Comparison of ENCODE assay signal across 24 mouse cellular contexts in genomic region chr9:71906522-71906921, GRCm38 (mm10).
DNase-seq lines count a peak whose midpoint lies in the region; ATAC-seq and TF ChIP-seq lines count a peak whose summit lies in the region.
"Had no signal": no experiment of that assay in that cellular context is flagged by ENCODE, and none has a peak within 500 bp of the region (broad histone marks: within the 10 kb centered on the region; RNA-seq: fewer than 3 reads in every experiment).

No protein-coding gene starts in this region.

- peaks cover 34% of the 10 kb centered on the region for H3K36me3 ChIP-seq in G1E (replicated peaks)
- H3K36me3 ChIP-seq in MEL (ENCODE audit: control insufficient read depth in 1 of 2, insufficient read depth in 2 of 2, low read length in 2 of 2), result peaks cover 0 to 5% of the 10 kb centered on the region in 2 experiments; a peak in 3 of 4 replicates
- peaks cover 9% of the 10 kb centered on the region for H3K36me3 ChIP-seq in forebrain, embryonic 12.5 days (replicated peaks)
- no peaks in the 10 kb centered on the region for H3K36me3 ChIP-seq in hindbrain, postnatal 0 days (ENCODE audit: insufficient read depth, low read length)
- H3K36me3 ChIP-seq in forebrain, embryonic 14.5 days (ENCODE audit: control insufficient read depth, insufficient read depth, low read length), result 0 out of 2 replicates have a peak, but pooled peaks cover 10% of the 10 kb centered on the region

- H3K27ac ChIP-seq in MEL (ENCODE audit: control insufficient read depth, low read depth, low read length), result no peak overlapping the region
- no peak overlapping the region for H3K27ac ChIP-seq in forebrain, embryonic 12.5 days
- no peak overlapping the region for H3K27ac ChIP-seq in hindbrain, postnatal 0 days
- no peak overlapping the region for H3K27ac ChIP-seq in forebrain, embryonic 14.5 days (ENCODE audit: low read depth, low read length)

- WGBS in forebrain, embryonic 12.5 days, result 86% methylated on average over 2 of the region's 2 CpGs
- WGBS in hindbrain, postnatal 0 days, result 90% methylated on average over 2 of the region's 2 CpGs
- WGBS in forebrain, embryonic 14.5 days, result 89% methylated on average over 2 of the region's 2 CpGs

- H3K27me3 ChIP-seq in G1E (ENCODE audit: insufficient read depth, low read length) (no peaks in the 10 kb centered on the region), MEL (ENCODE audit: control insufficient read depth in 1 of 2, insufficient read depth in 2 of 2, low read length in 2 of 2) (no peaks in the 10 kb centered on the region)
- H3K27me3 ChIP-seq in forebrain, embryonic 12.5 days, result no peaks in the 10 kb centered on the region
- no peaks in the 10 kb centered on the region for H3K27me3 ChIP-seq in hindbrain, postnatal 0 days (ENCODE audit: insufficient read depth, low read length)
- H3K27me3 ChIP-seq in forebrain, embryonic 14.5 days (replicated peaks; ENCODE audit: control insufficient read depth, insufficient read depth, low read length), result no peaks in the 10 kb centered on the region
- H3K27me3 ChIP-seq: CH12.LX, Patski had no signal

- peak; percentile 43 for DNase-seq in 416B (ENCODE audit: low read depth)
- no peak for DNase-seq in G1E (ENCODE audit: low spot score)
- peak; percentile 16 for DNase-seq in MEL (ENCODE audit: low read depth, low spot score)
- DNase-seq in hindbrain, postnatal 0 days (ENCODE audit: low spot score), result no peak
- DNase-seq in forebrain, embryonic 14.5 days (ENCODE audit: low spot score), result no peak
- no peak for DNase-seq in heart, adult 18-20 months
- DNase-seq: adrenal gland, adult 2 months; adrenal gland, adult 8-10 months; adrenal gland, postnatal 10 days; adrenal gland, postnatal 14 days; adrenal gland, postnatal 25 days; adrenal gland, postnatal 36 days; B cell, adult 2 months; cerebellum, adult 11 months; cerebellum, adult 11-12 months; cerebellum, adult 18-20 months; cerebellum, adult 2 months; cerebellum, adult 8-10 months had no signal

- no peak overlapping the region for H3K9ac ChIP-seq in MEL (ENCODE audit: control insufficient read depth, low read depth, low read length, poor library complexity, severe bottlenecking)
- H3K9ac ChIP-seq in forebrain, embryonic 12.5 days, result no peak overlapping the region
- no peak overlapping the region for H3K9ac ChIP-seq in hindbrain, postnatal 0 days (replicated peaks; ENCODE audit: low read length)
- no peak overlapping the region for H3K9ac ChIP-seq in forebrain, embryonic 14.5 days (ENCODE audit: low read length)

- TF ChIP-seq EP300 in MEL (IDR thresholded peaks at IDR 0.05; ENCODE audit: low read depth in 1 of 2, low read length in 2 of 2), result peak; percentile 39 to 46; a peak in 3 of 4 replicates

- H3K4me3 ChIP-seq in G1E (ENCODE audit: low read depth, low read length) (no peak overlapping the region), MEL (ENCODE audit: control insufficient read depth in 1 of 2, insufficient read depth in 1 of 2, low read depth in 2 of 2, low read length in 2 of 2) (no peak overlapping the region)
- no peak overlapping the region for H3K4me3 ChIP-seq in forebrain, embryonic 12.5 days (replicated peaks)
- no peak overlapping the region for H3K4me3 ChIP-seq in hindbrain, postnatal 0 days (ENCODE audit: low read length)
- H3K4me3 ChIP-seq in forebrain, embryonic 14.5 days (ENCODE audit: low read depth, low read length), result no peak overlapping the region

- H3K4me2 ChIP-seq in forebrain, embryonic 12.5 days, result no peak overlapping the region
- H3K4me2 ChIP-seq in hindbrain, postnatal 0 days (ENCODE audit: low read depth, low read length), result no peak overlapping the region
- no peak overlapping the region for H3K4me2 ChIP-seq in forebrain, embryonic 14.5 days (ENCODE audit: low read length)

- peak; percentile 68 for ATAC-seq in G1E (ENCODE audit: extremely low read depth, insufficient number of reproducible peaks, low FRiP score, poor library complexity, severe bottlenecking)
- ATAC-seq in megakaryocyte-erythroid progenitor cell, adult 5-6 weeks (replicated peaks; ENCODE audit: low FRiP score, low TSS enrichment, poor library complexity, severe bottlenecking), result 0 out of 2 replicates have a peak, but pooled peaks have one; percentile 50
- no peak for ATAC-seq in forebrain, embryonic 12.5 days (ENCODE audit: low FRiP score)
- ATAC-seq in hindbrain, postnatal 0 days, result no peak
- ATAC-seq in forebrain, embryonic 14.5 days, result no peak
- ATAC-seq: activated CD4-positive, CD25-positive, alpha-beta regulatory T cell, adult 4 months; CD4-positive, CD25-positive, alpha-beta regulatory T cell, adult 4 months; Patski had no signal

- TF ChIP-seq POLR2A in MEL (IDR thresholded peaks at IDR 0.05; ENCODE audit: control insufficient read depth in 1 of 2, insufficient read depth in 1 of 2, low read depth in 1 of 2, low read length in 2 of 2, poor library complexity in 1 of 2), result no peak

- no peak for TF ChIP-seq CTCF in G1E (IDR thresholded peaks at IDR 0.05; ENCODE audit: low read depth, low read length)
- TF ChIP-seq CTCF in MEL (IDR thresholded peaks at IDR 0.05 in 2 of 3, conservative IDR thresholded peaks at IDR 0.05 in 1 of 3; ENCODE audit: control insufficient read depth in 1 of 3, insufficient read depth in 1 of 3, low read depth in 2 of 3, low read length in 3 of 3, poor library complexity in 1 of 3, severe bottlenecking in 1 of 3), result no peak
- TF ChIP-seq CTCF in hindbrain, postnatal 0 days (IDR thresholded peaks at IDR 0.05; ENCODE audit: low read depth), result no peak

- H3K9me3 ChIP-seq in G1E (replicated peaks), result peaks cover 3% of the 10 kb centered on the region
- no peaks in the 10 kb centered on the region for H3K9me3 ChIP-seq in MEL (replicated peaks; ENCODE audit: insufficient read depth, low read length)
- H3K9me3 ChIP-seq in forebrain, embryonic 12.5 days, result peaks cover 4% of the 10 kb centered on the region; the same call in 1 of the 2 replicates
- no peaks in the 10 kb centered on the region for H3K9me3 ChIP-seq in hindbrain, postnatal 0 days (ENCODE audit: low read length)
- H3K9me3 ChIP-seq in forebrain, embryonic 14.5 days (replicated peaks; ENCODE audit: control insufficient read depth, low read length), result no peaks in the 10 kb centered on the region

- no peak for TF ChIP-seq RAD21 in MEL (IDR thresholded peaks at IDR 0.05; ENCODE audit: low read depth, low read length)

- H3K4me1 ChIP-seq in G1E (ENCODE audit: insufficient read depth, low read depth, low read length) (peaks cover 22% of the 10 kb centered on the region), MEL (ENCODE audit: control insufficient read depth in 1 of 2, insufficient read depth in 2 of 2, low read length in 2 of 2) (peaks cover 4% of the 10 kb centered on the region in 2 experiments; a peak in 2 of 4 replicates)
- H3K4me1 ChIP-seq in forebrain, embryonic 12.5 days, result no peaks in the 10 kb centered on the region
- no peaks in the 10 kb centered on the region for H3K4me1 ChIP-seq in hindbrain, postnatal 0 days (ENCODE audit: insufficient read depth, low read length)
- no peaks in the 10 kb centered on the region for H3K4me1 ChIP-seq in forebrain, embryonic 14.5 days (ENCODE audit: control insufficient read depth, insufficient read depth, low read length)

- H3K79me2 ChIP-seq in MEL (ENCODE audit: control insufficient read depth, insufficient read depth, low read length, poor library complexity), result no peaks in the 10 kb centered on the region

TF ChIP-seq in MEL, 35 proteins besides CTCF, POLR2A, EP300 and RAD21:
- TF ChIP-seq CHD2 (IDR thresholded peaks at IDR 0.05; ENCODE audit: low read length) (no peak), POLR2AphosphoS2 (IDR thresholded peaks at IDR 0.05; ENCODE audit: low read length) (no peak), UBTF (IDR thresholded peaks at IDR 0.05; ENCODE audit: borderline replicate concordance, insufficient read depth, low read depth, low read length) (no peak), CHD1 (IDR thresholded peaks at IDR 0.05; ENCODE audit: low read depth, low read length) (no peak), RCOR1 (IDR thresholded peaks at IDR 0.05; ENCODE audit: low read depth, low read length) (peak; percentile 69), GATA1 (IDR thresholded peaks at IDR 0.05; ENCODE audit: low read depth, low read length) (peak; percentile 67), USF2 (IDR thresholded peaks at IDR 0.05; ENCODE audit: borderline replicate concordance in 1 of 2, insufficient read depth in 1 of 2, low read depth in 1 of 2, low read length in 2 of 2) (no peak), ZMIZ1 (IDR thresholded peaks at IDR 0.05; ENCODE audit: low read depth, low read length) (no peak), MEF2A (IDR thresholded peaks at IDR 0.05; ENCODE audit: extremely low read depth, insufficient replicate concordance, low read depth, low read length, poor library complexity, severe bottlenecking) (no peak), ELF1 (IDR thresholded peaks at IDR 0.05; ENCODE audit: low read depth, low read length) (no peak), MAFK (IDR thresholded peaks at IDR 0.05; ENCODE audit: borderline replicate concordance, low read depth, low read length) (no peak), POLR2AphosphoS5 (IDR thresholded peaks at IDR 0.05; ENCODE audit: borderline replicate concordance, low read depth, low read length) (no peak), JUND (IDR thresholded peaks at IDR 0.05; ENCODE audit: low read depth, low read length) (no peak), TCF12 (IDR thresholded peaks at IDR 0.05; ENCODE audit: low read depth, low read length) (0 out of 2 replicates have a peak, but pooled peaks have one; percentile 21)

Comparison
In these comparisons a context has a peak if more than half of its experiments do, and no peak if none do; other contexts are left out.
1. DNase-seq: peak in 416B (single experiment) and MEL (single experiment); none in G1E (single experiment), hindbrain, postnatal 0 days (single experiment), forebrain, embryonic 14.5 days (single experiment) and heart, adult 18-20 months (0 of 2).
2. ATAC-seq: peak in G1E (single experiment) and megakaryocyte-erythroid progenitor cell, adult 5-6 weeks (single experiment); none in forebrain, embryonic 12.5 days (single experiment), hindbrain, postnatal 0 days (single experiment) and forebrain, embryonic 14.5 days (single experiment).